Mouse (Mus musculus): ENCODE measurements at regions not wholly inside any gene's neighbourhood (a gene's known extent, or its start where the extent isn't known, plus 50 kb on each side); places are given as distances from the start of the nearest gene placed in this dataset.
A peak's percentile ranks its signal among the peaks of the same experiment; 100 is the strongest.

DNA sequence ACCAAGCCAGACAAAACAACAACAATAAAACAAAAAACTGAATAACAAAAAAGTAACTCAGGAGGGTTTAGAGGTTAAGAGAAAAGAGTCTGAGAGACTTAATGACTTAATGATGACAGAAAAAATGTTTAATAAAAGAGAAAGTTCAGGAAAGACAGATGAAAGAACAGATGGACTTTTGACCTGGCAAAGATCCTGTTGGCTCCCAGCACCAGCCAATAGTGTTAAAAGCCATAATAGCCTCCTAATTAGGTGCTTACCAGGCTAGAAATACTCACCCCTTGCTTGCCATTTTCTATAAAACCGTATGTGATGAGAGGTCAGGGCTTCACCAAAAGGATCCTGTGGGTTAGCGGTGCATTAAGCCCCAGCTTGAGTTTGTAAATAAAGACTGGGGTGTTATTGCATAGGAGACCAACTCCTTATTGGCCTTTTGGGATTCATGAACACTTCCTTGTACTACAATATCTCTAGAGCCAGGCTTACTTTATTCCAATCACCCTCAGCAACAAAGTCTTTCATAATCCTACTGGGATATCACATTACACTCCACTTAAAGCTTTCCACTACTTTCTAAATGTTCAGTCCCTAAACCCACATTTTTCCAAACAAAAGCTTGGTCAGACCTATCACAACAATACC is 282.1 kb upstream of the Rasa1 start:
- Histone ChIP-seq H3K36me3 (no peaks in the 10 kb centered on the region), H3K9me3 (no peaks in the 10 kb centered on the region), H3K4me3 (no peak overlapping the region), H3K27me3 (no peaks in the 10 kb centered on the region), H3K27ac (no peak overlapping the region), H3K4me1 (replicated peaks) (no peaks in the 10 kb centered on the region), H3K9ac (no peak overlapping the region), H3K4me2 (no peak overlapping the region)
- 63% methylated on average over 2 of the region's 2 CpGs for WGBS
- no peak for ATAC-seq (ENCODE audit: low FRiP score)

DNA sequence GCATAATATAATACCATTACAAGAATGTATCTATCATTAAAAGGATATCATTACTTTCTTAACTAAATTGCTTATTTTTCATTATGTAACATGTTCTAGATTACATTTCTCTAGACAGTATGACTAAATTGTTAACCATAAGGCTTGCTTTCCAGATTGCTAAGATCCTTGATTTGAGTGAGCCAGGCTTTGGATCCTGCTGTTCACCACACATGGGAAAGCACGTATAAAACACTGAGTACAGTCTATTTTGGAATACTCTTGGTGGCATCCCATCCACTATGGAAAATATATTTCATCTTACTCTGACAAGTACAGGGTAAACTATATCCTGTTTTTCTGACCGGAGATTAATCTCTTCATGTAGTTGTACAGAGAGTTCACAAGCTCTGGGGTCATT is 268.9 kb upstream of the Rasa1 start:
- no peak for ATAC-seq (ENCODE audit: low FRiP score)

GRCm38 (mm10) chr13:85556101-85556853 is 267.3 kb upstream of the Rasa1 start:
- Histone ChIP-seq H3K9ac (no peak overlapping the region), H3K27me3 (no peaks in the 10 kb centered on the region), H3K4me1 (replicated peaks) (no peaks in the 10 kb centered on the region), H3K4me2 (no peak overlapping the region), H3K36me3 (no peaks in the 10 kb centered on the region), H3K4me3 (no peak overlapping the region), H3K9me3 (no peaks in the 10 kb centered on the region), H3K27ac (no peak overlapping the region)
- 10% methylated on average over 5 of the region's 5 CpGs for WGBS
- ATAC-seq (ENCODE audit: low FRiP score) = peak; percentile 65; the same call in 1 of the 2 replicates

More for the DNA sequence above, 268.9 kb upstream of the Rasa1 start:
- H3K27ac ChIP-seq = no peak overlapping the region
- no peaks in the 10 kb centered on the region for H3K27me3 ChIP-seq
- 91% methylated on average over 2 of the region's 2 CpGs for WGBS
- H3K9me3 ChIP-seq = no peaks in the 10 kb centered on the region
- H3K4me3 ChIP-seq = no peak overlapping the region
- no peaks in the 10 kb centered on the region for H3K36me3 ChIP-seq
- no peak overlapping the region for H3K9ac ChIP-seq
- H3K4me1 ChIP-seq (replicated peaks) = no peaks in the 10 kb centered on the region
- H3K4me2 ChIP-seq = no peak overlapping the region

DNA sequence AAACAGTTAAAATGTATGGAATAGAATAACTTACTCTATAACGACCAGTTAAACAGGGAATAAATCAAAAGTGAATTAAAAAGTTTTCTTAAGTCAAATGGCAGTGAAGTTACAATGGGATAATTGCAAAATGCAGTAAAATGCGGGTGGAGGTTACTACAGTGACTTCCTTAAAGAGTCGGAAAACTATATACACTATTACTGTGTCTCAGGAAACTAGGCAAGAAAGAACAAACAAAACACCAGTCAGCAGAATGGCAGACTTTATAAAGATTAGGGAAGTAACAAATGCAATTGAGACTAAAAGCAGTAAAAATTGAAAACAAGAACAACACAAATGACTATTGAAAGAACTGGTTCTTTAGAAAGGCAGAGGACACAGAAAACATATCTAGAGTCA is 264.1 kb upstream of the Rasa1 start:
- no peak overlapping the region for H3K9ac ChIP-seq
- no peak overlapping the region for H3K4me3 ChIP-seq
- H3K36me3 ChIP-seq = no peaks in the 10 kb centered on the region
- no peak overlapping the region for H3K4me2 ChIP-seq
- WGBS = 86% methylated on average over 3 of the region's 3 CpGs
- no peak overlapping the region for H3K27ac ChIP-seq
- ATAC-seq (ENCODE audit: low FRiP score) = no peak
- no peaks in the 10 kb centered on the region for H3K4me1 ChIP-seq (replicated peaks)
- H3K27me3 ChIP-seq = no peaks in the 10 kb centered on the region
- H3K9me3 ChIP-seq = 0 out of 2 replicates have a peak, but pooled peaks cover 7% of the 10 kb centered on the region

GRCm38 (mm10) chr13:85509671-85510070 is 220.7 kb upstream of the Rasa1 start:
- Histone ChIP-seq H3K9me3 (no peaks in the 10 kb centered on the region), H3K36me3 (no peaks in the 10 kb centered on the region), H3K9ac (no peak overlapping the region), H3K4me2 (no peak overlapping the region), H3K27ac (no peak overlapping the region), H3K4me3 (no peak overlapping the region), H3K27me3 (no peaks in the 10 kb centered on the region), H3K4me1 (replicated peaks) (no peaks in the 10 kb centered on the region)
- no peak for ATAC-seq (ENCODE audit: low FRiP score)
- WGBS = 89% methylated on average over 1 of the region's 1 CpGs

- 92% methylated on average over 1 of the region's 1 CpGs for WGBS
- no peak overlapping the region for H3K27ac ChIP-seq
- H3K9ac ChIP-seq = no peak overlapping the region
- no peaks in the 10 kb centered on the region for H3K4me1 ChIP-seq (replicated peaks)
- no peak for ATAC-seq (ENCODE audit: low FRiP score)
- H3K9me3 ChIP-seq = no peaks in the 10 kb centered on the region
- no peaks in the 10 kb centered on the region for H3K36me3 ChIP-seq
- H3K27me3 ChIP-seq = no peaks in the 10 kb centered on the region
- no peak overlapping the region for H3K4me2 ChIP-seq
- no peak overlapping the region for H3K4me3 ChIP-seq
These were observed 219.6 kb upstream of the Rasa1 start for GRCm38 (mm10) chr13:85508552-85508951.

DNA sequence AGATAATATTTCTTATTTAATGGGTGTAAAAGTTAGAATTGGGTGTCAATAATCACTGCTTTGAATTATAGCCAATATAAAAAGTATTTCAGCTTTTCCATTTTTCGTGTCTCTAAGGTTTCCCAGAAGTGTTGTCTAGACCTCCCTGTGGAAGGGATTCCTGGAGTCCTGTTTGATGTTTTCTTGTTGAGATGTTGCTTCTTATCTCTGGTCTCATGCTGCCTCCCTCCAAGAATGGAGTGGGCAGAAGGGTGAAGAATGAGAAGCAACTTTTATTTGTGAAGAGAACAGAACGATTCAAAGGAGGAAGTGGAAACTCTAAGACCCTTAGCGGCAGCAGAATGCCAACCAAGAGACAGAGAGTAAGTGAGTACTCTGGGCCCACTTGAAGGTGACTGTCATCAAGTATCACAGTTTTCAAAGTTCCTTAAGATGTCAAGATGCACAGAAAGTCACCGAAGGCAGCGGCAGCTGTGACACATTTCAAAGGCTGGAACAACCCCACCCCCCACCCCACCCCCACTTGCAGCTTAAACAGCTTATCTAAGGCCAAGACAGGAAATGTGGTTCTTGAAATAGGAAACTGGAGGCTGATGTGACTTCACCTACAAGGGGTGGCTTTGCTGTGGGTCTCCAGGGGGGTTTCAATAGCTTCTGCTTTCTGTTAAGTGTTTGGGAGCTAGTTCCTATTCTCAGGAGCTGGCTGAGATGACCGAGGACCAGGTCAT is 218.6 kb upstream of the Rasa1 start:
- no peaks in the 10 kb centered on the region for H3K4me1 ChIP-seq (replicated peaks)
- H3K27me3 ChIP-seq = no peaks in the 10 kb centered on the region
- H3K36me3 ChIP-seq = no peaks in the 10 kb centered on the region
- WGBS = 77% methylated on average over 6 of the region's 6 CpGs
- no peak overlapping the region for H3K4me3 ChIP-seq
- ATAC-seq (ENCODE audit: low FRiP score) = no peak
- H3K9me3 ChIP-seq = no peaks in the 10 kb centered on the region
- H3K9ac ChIP-seq = no peak overlapping the region
- no peak overlapping the region for H3K4me2 ChIP-seq
- H3K27ac ChIP-seq = no peak overlapping the region

- WGBS = 70% methylated on average over 1 of the region's 1 CpGs
- Histone ChIP-seq H3K36me3 (no peaks in the 10 kb centered on the region), H3K27ac (no peak overlapping the region), H3K4me2 (no peak overlapping the region), H3K4me1 (replicated peaks) (no peaks in the 10 kb centered on the region), H3K4me3 (no peak overlapping the region), H3K9ac (no peak overlapping the region), H3K9me3 (no peaks in the 10 kb centered on the region), H3K27me3 (no peaks in the 10 kb centered on the region)
- ATAC-seq (ENCODE audit: low FRiP score) = no peak
These were observed 217.9 kb upstream of the Rasa1 start for GRCm38 (mm10) chr13:85506875-85507274.

GRCm38 (mm10) chr13:85506030-85506429 is 217.1 kb upstream of the Rasa1 start:
- Histone ChIP-seq H3K27ac (no peak overlapping the region), H3K36me3 (no peaks in the 10 kb centered on the region), H3K27me3 (no peaks in the 10 kb centered on the region), H3K9me3 (no peaks in the 10 kb centered on the region), H3K9ac (no peak overlapping the region), H3K4me2 (no peak overlapping the region), H3K4me3 (no peak overlapping the region), H3K4me1 (replicated peaks) (no peaks in the 10 kb centered on the region)
- 71% methylated on average over 1 of the region's 1 CpGs for WGBS
- no peak for ATAC-seq (ENCODE audit: low FRiP score)

DNA sequence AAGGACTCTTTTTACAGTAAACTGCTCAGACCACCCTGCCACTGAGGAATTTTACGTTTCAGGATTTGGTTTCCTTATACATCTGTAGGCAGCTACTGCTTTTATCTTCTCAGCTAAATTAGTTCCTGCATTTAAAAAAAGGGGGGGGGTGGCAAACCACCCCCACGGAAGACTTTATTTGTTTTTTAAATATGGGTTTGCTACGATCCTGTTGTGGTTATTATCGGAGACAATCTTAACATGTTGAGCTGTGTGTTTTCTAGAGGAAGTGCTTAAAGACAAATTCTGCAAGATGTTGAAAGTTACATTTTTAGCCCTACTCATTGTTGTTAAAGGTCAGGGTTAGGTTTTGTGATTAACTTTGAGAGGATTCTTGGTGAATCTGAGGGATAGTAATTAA is 216.1 kb upstream of the Rasa1 start:
- Histone ChIP-seq H3K27me3 (no peaks in the 10 kb centered on the region), H3K9me3 (no peaks in the 10 kb centered on the region), H3K4me2 (no peak overlapping the region), H3K9ac (no peak overlapping the region), H3K4me3 (no peak overlapping the region), H3K4me1 (replicated peaks) (no peaks in the 10 kb centered on the region), H3K36me3 (no peaks in the 10 kb centered on the region), H3K27ac (no peak overlapping the region)
- 81% methylated on average over 4 of the region's 4 CpGs for WGBS
- ATAC-seq (ENCODE audit: low FRiP score) = no peak

- ATAC-seq (ENCODE audit: low FRiP score) = no peak
- Histone ChIP-seq H3K4me2 (no peak overlapping the region), H3K27me3 (no peaks in the 10 kb centered on the region), H3K4me1 (replicated peaks) (no peaks in the 10 kb centered on the region), H3K9me3 (no peaks in the 10 kb centered on the region), H3K36me3 (no peaks in the 10 kb centered on the region), H3K4me3 (no peak overlapping the region), H3K27ac (no peak overlapping the region), H3K9ac (no peak overlapping the region)
- WGBS = 38% methylated on average over 4 of the region's 4 CpGs
These were observed 215.1 kb upstream of the Rasa1 start for GRCm38 (mm10) chr13:85504001-85504400.

- Histone ChIP-seq H3K9me3 (no peaks in the 10 kb centered on the region), H3K4me2 (no peak overlapping the region), H3K27ac (no peak overlapping the region), H3K4me3 (no peak overlapping the region), H3K4me1 (replicated peaks) (no peaks in the 10 kb centered on the region), H3K9ac (no peak overlapping the region), H3K36me3 (no peaks in the 10 kb centered on the region), H3K27me3 (no peaks in the 10 kb centered on the region)
- WGBS = 87% methylated on average over 2 of the region's 2 CpGs
- no peak for ATAC-seq (ENCODE audit: low FRiP score)
These were observed 209.8 kb upstream of the Rasa1 start for GRCm38 (mm10) chr13:85498696-85499095.

Data from hindbrain, embryonic 13.5 days (tissue).